Mouse (Mus musculus): ENCODE data around the gene Prr19. TPM values are rescaled to one million over a fixed set of nuclear protein-coding genes. Genes with fewer than 3 reads are reported as not detected.
A peak's percentile ranks its signal among the peaks of the same experiment; 100 is the strongest.

Gene Prr19
- polyA plus RNA-seq, 1 experiment = not detected

DNA sequence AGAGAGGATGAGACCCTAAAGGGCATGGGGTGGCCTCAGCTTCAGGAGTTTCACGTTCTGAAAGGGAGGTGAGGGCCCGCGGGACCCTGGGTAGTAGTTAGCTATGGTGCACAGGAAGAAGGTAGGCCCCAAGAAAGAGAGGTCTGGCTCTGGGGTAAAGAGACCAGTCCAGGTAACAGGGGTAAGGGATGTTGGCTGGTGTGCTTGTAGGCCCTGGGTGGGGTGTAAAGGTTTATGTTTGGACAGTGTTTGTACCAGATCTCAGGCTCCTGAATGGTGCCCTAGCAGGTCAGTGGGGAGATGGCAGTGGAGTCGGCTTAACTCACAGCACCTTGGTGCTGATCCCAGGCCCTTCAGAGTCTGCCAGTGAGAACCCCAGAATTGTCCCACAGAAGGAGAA, 32.2 kb upstream of the Prr19 start:
- TF ChIP-seq CTCF (IDR thresholded peaks at IDR 0.05; ENCODE audit: low read depth, low read length) (no peak), POLR2A (IDR thresholded peaks at IDR 0.05; ENCODE audit: borderline replicate concordance, low read depth, low read length) (no peak)
- Histone ChIP-seq H3K4me3 (ENCODE audit: insufficient read depth, low read length) (peak overlapping the region; percentile 79), H3K27ac (ENCODE audit: insufficient read depth, low read depth, low read length) (peak overlapping the region; percentile 85), H3K4me1 (ENCODE audit: control insufficient read depth, insufficient read depth, low read length) (peaks cover 26% of the 10 kb centered on the region)

DNA sequence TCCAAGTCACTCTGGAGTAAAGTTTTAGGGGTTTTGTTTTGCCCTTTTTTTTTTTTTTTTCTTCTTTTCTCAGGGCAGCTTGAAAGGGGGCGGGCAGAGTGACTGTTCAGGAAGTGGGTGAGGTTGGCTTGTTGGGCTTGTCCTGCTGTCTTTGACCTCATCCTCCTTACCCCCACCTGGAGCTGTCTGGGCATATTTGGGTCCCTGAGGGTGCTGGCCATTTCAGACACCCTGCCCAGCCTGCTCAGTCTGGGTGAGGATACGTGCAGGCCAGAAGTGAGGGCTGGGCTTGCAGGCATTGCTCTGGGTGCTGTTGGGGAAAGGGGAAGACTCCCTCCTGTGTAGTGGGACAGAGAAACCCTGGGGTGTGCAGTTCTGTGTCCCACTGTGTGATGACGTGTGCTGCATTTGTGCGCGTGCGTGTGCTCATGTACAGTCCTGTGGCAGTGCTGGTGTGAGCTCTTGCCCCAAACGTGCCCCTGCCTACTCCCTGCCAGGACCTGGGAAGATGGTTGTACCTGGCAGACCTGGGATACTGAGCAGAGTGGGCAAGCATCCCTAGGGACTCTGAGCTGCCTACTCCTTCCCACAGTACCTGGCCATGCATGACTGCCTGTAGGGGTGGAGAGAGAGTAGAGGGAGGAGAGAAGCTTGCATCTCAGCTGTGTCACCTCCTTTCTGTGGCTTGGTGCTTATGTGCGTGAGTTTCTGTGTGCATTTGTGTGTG, 31.5 kb upstream of the Prr19 start:
- no peak for TF ChIP-seq POLR2A (IDR thresholded peaks at IDR 0.05; ENCODE audit: borderline replicate concordance, low read depth, low read length)
- TF ChIP-seq CTCF (IDR thresholded peaks at IDR 0.05; ENCODE audit: low read depth, low read length) = no peak
- peaks cover 32% of the 10 kb centered on the region for H3K4me1 ChIP-seq (ENCODE audit: control insufficient read depth, insufficient read depth, low read length)
- peak overlapping the region; percentile 85 for H3K27ac ChIP-seq (ENCODE audit: insufficient read depth, low read depth, low read length)
- H3K4me3 ChIP-seq (ENCODE audit: insufficient read depth, low read length) = peak overlapping the region; percentile 79

DNA sequence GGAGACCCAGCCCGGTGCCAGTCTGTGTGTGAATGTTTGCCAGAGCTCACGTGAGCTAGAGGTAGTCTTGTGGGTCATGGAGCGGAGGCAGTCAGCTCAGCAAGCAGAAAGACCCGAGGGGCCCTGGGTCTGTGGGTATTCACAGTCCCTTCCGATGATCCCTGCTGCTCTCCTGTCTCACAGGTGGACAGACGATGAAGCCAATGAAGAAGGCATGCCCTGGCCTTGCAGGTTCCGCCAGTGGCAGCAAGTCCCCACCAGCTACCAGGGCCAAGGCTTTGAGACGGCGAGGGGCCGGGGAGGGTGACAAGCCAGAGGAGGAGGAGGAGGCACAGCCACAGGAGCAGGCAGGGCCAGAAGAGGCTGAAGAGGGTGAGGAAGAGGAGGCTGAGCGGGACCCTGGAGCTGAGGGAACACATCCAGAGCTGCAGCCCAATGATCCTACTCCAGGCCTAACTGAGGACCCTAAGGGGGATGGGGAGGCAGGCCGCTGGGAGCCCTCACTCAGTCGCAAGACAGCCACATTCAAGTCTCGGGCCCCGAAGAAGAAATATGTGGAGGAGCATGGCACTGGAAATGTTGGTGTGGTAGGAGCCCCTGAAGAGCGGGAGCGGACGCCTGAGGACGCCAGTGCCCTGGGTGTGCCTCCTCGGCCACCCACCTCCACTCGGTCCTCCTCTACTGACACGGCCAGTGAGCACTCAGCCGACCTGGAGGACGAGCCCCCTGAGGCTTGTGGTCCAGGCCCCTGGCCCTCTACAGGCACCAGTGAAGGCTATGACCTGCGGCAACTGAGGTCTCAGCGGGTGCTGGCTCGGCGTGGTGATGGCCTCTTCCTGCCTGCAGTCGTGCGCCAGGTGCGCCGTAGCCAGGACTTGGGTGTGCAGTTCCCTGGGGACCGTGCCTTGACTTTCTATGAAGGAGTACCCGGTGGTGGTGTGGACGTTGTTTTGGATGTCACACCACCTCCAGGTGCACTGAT, 30.3 kb upstream of the Prr19 start:
- TF ChIP-seq POLR2A (IDR thresholded peaks at IDR 0.05; ENCODE audit: borderline replicate concordance, low read depth, low read length) (no peak), CTCF (IDR thresholded peaks at IDR 0.05; ENCODE audit: low read depth, low read length) (no peak)
- no peak overlapping the region for H3K27ac ChIP-seq (ENCODE audit: insufficient read depth, low read depth, low read length)
- no peak overlapping the region for H3K4me3 ChIP-seq (ENCODE audit: insufficient read depth, low read length)
- H3K4me1 ChIP-seq (ENCODE audit: control insufficient read depth, insufficient read depth, low read length) = peaks cover 38% of the 10 kb centered on the region

DNA sequence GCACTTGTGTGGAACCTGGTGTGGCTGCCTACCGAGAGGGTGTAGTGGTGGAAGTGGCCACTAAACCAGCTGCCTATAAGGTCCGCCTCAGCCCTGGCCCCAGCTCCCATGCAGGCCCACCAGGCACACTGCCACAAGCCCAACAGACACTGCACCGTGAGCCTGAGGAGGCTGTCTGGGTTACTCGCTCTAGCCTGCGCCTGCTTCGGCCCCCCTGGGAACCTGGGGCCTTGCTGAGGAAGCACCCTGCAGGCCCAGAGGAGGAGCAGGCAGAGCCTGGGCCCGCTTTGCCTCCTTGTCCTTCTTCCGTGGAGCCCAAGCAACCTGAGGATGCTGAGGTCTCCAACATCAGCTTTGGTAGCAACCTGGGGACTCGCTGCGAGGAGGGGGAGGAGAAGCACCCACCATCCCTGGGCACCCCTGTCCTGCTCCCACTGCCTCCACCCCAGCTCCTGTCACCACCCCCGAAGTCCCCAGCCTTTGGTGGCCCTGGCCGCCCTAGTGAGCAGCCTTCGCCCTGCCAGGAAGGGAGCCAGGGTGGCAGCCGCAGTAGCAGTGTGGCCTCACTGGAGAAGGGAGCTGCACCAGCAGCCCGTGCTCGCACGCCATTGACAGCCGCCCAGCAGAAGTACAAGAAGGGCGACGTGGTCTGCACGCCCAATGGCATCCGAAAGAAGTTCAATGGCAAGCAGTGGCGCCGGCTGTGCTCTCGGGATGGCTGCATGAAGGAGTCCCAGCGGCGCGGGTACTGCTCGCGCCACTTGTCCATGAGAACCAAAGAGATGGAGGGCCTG, 29.4 kb upstream of the Prr19 start:
- no peak overlapping the region for H3K27ac ChIP-seq (ENCODE audit: insufficient read depth, low read depth, low read length)
- no peak overlapping the region for H3K4me3 ChIP-seq (ENCODE audit: insufficient read depth, low read length)
- no peak for TF ChIP-seq POLR2A (IDR thresholded peaks at IDR 0.05; ENCODE audit: borderline replicate concordance, low read depth, low read length)
- no peak for TF ChIP-seq CTCF (IDR thresholded peaks at IDR 0.05; ENCODE audit: low read depth, low read length)
- H3K4me1 ChIP-seq (ENCODE audit: control insufficient read depth, insufficient read depth, low read length) = peaks cover 38% of the 10 kb centered on the region

DNA sequence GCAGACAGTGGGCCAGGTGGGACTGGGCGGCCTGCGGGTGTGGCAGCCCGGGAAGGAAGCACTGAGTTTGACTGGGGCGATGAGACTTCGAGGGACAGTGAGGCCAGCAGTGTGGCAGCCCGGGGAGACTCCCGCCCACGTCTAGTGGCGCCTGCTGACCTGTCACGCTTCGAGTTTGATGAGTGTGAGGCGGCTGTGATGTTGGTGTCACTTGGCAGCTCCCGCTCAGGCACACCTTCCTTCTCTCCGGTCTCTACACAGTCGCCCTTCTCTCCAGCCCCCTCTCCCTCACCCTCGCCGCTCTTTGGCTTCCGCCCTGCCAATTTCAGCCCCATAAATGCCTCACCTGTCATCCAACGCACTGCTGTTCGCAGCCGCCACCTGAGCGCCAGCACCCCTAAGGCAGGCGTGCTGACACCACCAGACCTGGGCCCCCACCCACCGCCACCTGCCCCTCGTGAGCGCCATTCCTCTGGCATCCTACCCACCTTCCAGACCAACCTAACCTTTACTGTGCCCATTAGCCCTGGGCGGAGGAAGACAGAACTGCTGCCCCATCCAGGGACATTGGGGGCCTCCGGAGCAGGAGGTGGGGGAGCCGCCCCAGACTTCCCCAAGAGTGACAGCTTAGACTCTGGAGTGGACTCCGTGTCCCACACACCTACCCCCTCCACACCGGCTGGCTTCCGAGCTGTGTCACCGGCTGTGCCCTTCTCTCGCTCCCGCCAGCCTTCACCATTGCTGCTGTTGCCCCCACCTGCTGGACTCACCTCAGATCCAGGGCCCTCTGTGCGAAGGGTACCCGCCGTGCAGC, 28.6 kb upstream of the Prr19 start:
- H3K4me1 ChIP-seq (ENCODE audit: control insufficient read depth, insufficient read depth, low read length) = peaks cover 42% of the 10 kb centered on the region
- H3K4me3 ChIP-seq (ENCODE audit: insufficient read depth, low read length) = no peak overlapping the region
- H3K27ac ChIP-seq (ENCODE audit: insufficient read depth, low read depth, low read length) = no peak overlapping the region

DNA sequence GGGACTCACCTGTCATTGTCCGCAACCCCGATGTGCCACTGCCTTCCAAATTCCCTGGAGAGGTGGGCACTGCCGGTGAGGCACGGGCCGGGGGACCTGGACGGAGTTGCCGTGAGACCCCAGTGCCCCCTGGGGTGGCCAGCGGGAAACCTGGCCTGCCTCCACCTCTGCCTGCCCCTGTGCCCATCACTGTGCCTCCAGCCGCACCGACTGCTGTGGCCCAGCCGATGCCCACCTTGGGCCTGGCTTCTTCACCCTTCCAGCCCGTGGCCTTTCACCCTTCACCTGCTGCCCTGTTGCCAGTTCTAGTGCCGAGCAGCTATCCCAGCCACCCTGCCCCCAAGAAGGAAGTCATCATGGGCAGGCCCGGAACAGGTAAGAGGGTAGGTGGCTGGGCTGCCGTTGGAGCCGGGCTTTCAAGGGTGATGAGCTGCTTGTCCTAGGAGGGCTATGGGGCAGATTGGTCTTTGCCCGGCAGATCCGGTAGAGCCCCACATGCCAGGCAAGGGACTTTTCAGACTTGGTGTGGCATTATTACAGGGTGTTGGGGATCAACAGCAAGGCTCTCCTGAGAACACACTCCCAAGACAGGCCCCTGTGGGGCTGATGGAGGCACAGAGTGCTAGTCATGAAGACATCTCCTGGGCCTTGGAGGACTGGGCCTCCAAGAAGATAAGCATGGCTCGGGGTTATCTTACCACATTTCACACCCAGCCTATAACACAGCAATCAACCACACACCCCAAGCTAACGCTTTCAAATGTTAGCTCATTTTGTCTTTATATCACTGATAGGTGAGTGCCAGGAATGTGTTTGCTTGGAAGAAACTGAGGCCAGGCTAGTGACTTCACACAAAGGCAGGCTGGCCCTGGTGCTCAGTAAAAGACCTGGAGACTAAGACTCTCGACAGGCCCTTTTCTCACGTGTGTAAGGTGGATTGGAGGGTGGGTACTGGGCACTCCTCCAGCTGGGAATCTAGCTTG, 27.7 kb upstream of the Prr19 start:
- TF ChIP-seq POLR2A (IDR thresholded peaks at IDR 0.05; ENCODE audit: borderline replicate concordance, low read depth, low read length) (no peak), CTCF (IDR thresholded peaks at IDR 0.05; ENCODE audit: low read depth, low read length) (no peak)
- Histone ChIP-seq H3K4me3 (ENCODE audit: insufficient read depth, low read length) (no peak overlapping the region), H3K4me1 (ENCODE audit: control insufficient read depth, insufficient read depth, low read length) (peaks cover 45% of the 10 kb centered on the region), H3K27ac (ENCODE audit: insufficient read depth, low read depth, low read length) (no peak overlapping the region)

More for the DNA sequence above, 28.6 kb upstream of the Prr19 start:
- no peak for TF ChIP-seq POLR2A (IDR thresholded peaks at IDR 0.05; ENCODE audit: borderline replicate concordance, low read depth, low read length)
- TF ChIP-seq CTCF (IDR thresholded peaks at IDR 0.05; ENCODE audit: low read depth, low read length) = no peak

DNA sequence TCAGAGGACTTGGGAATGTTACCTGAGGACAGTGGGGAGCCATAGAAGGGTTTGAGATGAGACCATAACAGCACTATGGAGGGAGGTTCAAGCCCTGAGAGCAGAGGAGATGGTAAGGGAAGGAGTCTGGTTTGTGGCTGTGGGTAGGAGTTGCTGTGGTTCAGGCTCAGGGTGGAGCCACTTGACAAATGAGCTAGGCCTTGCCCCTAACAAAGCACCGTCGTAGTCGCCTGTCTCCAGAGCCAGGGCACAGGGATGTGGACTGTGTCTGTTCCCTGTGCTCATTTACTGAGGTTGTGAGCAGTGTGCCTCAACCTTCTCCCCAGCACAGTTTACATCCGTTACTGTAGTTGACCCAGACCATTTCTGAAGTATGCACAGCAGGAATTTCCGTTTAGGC, 26.6 kb upstream of the Prr19 start:
- peaks cover 40% of the 10 kb centered on the region for H3K4me1 ChIP-seq (ENCODE audit: control insufficient read depth, insufficient read depth, low read length)

DNA sequence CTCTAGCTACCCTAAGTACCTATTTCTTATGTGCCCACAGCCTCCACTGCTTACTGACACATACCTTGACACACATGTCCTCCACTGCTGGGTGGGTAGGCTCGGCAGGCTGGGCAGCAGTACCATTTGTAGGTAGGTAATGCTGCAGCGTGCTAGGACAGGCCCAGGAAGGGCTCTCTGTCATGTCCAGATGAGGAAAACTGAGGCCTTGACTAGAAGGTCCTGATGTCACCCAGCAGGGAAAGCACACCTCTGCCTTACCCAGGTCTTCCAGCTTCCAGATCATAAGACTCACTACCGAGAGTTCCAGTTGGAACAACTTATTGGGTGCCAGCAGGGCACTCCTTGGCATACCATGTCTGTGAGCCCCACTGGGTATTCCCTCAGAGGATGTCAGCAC, 26.2 kb upstream of the Prr19 start:
- Histone ChIP-seq H3K4me1 (ENCODE audit: control insufficient read depth, insufficient read depth, low read length) (peaks cover 36% of the 10 kb centered on the region), H3K27ac (ENCODE audit: insufficient read depth, low read depth, low read length) (no peak overlapping the region), H3K4me3 (ENCODE audit: insufficient read depth, low read length) (no peak overlapping the region)
- TF ChIP-seq CTCF (IDR thresholded peaks at IDR 0.05; ENCODE audit: low read depth, low read length) = no peak
- no peak for TF ChIP-seq POLR2A (IDR thresholded peaks at IDR 0.05; ENCODE audit: borderline replicate concordance, low read depth, low read length)

More for the DNA sequence above, 26.6 kb upstream of the Prr19 start:
- TF ChIP-seq POLR2A (IDR thresholded peaks at IDR 0.05; ENCODE audit: borderline replicate concordance, low read depth, low read length) (no peak), CTCF (IDR thresholded peaks at IDR 0.05; ENCODE audit: low read depth, low read length) (no peak)
- Histone ChIP-seq H3K4me3 (ENCODE audit: insufficient read depth, low read length) (no peak overlapping the region), H3K27ac (ENCODE audit: insufficient read depth, low read depth, low read length) (no peak overlapping the region)
